Mouse (Mus musculus): ENCODE measurements around the gene Smc1b. TPM values are rescaled to one million over a fixed set of nuclear protein-coding genes. Genes with fewer than 3 reads are reported as not detected.

Smc1b gene
- total and polyA plus RNA-seq, 2 experiments from 2014 or later: 0.24 to 5.2 TPM

GRCm38 (mm10) chr15:85173425-85173824 lies 41.7 kb upstream of the Smc1b start:
- Histone ChIP-seq H3K27ac (no peak overlapping the region), H3K36me3 (ENCODE audit: insufficient read depth, low read length) (no peaks in the 10 kb centered on the region), H3K27me3 (ENCODE audit: insufficient read depth, low read length) (no peaks in the 10 kb centered on the region), H3K4me3 (ENCODE audit: low read length) (no peak overlapping the region), H3K4me1 (ENCODE audit: insufficient read depth, low read length) (no peaks in the 10 kb centered on the region), H3K9me3 (ENCODE audit: low read length) (no peaks in the 10 kb centered on the region), H3K4me2 (ENCODE audit: low read depth, low read length) (no peak overlapping the region), H3K9ac (replicated peaks; ENCODE audit: low read length) (no peak overlapping the region)
- TF ChIP-seq CTCF (IDR thresholded peaks at IDR 0.05; ENCODE audit: low read depth): no peak
- no peak for ATAC-seq
- DNase-seq (ENCODE audit: low spot score): no peak
- 76% methylated on average over 8 of the region's 8 CpGs for WGBS

GRCm38 (mm10) chr15:85172054-85172453 lies 40.3 kb upstream of the Smc1b start:
- peaks cover 3% of the 10 kb centered on the region for H3K4me1 ChIP-seq (ENCODE audit: insufficient read depth, low read length)
- TF ChIP-seq CTCF (IDR thresholded peaks at IDR 0.05; ENCODE audit: low read depth): no peak
- WGBS: 81% methylated on average over 2 of the region's 2 CpGs

DNA sequence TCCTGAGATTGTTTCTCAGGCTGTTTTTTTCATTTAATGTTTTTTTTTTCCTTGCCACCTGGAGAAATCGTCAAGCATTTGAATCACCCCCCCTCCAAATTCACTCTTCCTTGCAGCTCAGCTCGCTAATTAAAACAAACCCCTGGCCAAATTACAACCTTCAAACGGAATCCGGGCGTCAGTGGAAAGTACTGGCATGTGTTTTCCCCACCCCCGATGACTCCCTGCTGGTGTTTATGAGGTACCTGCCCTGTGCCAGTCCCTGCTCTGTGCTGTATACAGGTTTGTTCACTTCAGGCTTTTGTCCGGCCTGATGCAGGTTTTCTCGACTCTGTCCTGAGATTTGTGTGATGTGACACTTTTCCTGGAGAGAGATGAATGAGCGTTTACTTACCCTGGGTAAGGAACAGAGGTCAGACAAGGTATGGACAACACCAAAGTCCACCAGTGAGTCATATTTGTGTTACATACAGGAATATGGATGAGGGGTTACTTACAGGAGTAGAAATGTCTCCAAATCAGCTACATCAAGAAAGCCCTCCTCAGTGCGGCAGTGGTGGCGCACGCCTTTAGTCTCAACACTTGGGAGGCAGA lies 35.4 kb upstream of the Smc1b start:
- 54% methylated on average over 12 of the region's 12 CpGs for WGBS
- DNase-seq (ENCODE audit: low spot score): peak; percentile 35
- ATAC-seq: no peak
- no peak overlapping the region for H3K4me3 ChIP-seq (ENCODE audit: low read length)
- no peaks in the 10 kb centered on the region for H3K9me3 ChIP-seq (ENCODE audit: low read length)
- H3K36me3 ChIP-seq (ENCODE audit: insufficient read depth, low read length): no peaks in the 10 kb centered on the region
- H3K27me3 ChIP-seq (ENCODE audit: insufficient read depth, low read length): no peaks in the 10 kb centered on the region
- TF ChIP-seq CTCF (IDR thresholded peaks at IDR 0.05; ENCODE audit: low read depth): no peak
- peaks cover 9% of the 10 kb centered on the region for H3K4me1 ChIP-seq (ENCODE audit: insufficient read depth, low read length)
- peak overlapping the region; percentile 45; the same call in 1 of the 2 replicates for H3K27ac ChIP-seq
- no peak overlapping the region for H3K4me2 ChIP-seq (ENCODE audit: low read depth, low read length)
- peak overlapping the region; percentile 33; the same call in 1 of the 2 replicates for H3K9ac ChIP-seq (replicated peaks; ENCODE audit: low read length)

More at GRCm38 (mm10) chr15:85172054-85172453, 40.3 kb upstream of the Smc1b start:
- no peak overlapping the region for H3K9ac ChIP-seq (replicated peaks; ENCODE audit: low read length)
- ATAC-seq: no peak
- H3K36me3 ChIP-seq (ENCODE audit: insufficient read depth, low read length): no peaks in the 10 kb centered on the region
- no peaks in the 10 kb centered on the region for H3K27me3 ChIP-seq (ENCODE audit: insufficient read depth, low read length)
- H3K4me2 ChIP-seq (ENCODE audit: low read depth, low read length): no peak overlapping the region
- no peak overlapping the region for H3K27ac ChIP-seq
- no peaks in the 10 kb centered on the region for H3K9me3 ChIP-seq (ENCODE audit: low read length)
- H3K4me3 ChIP-seq (ENCODE audit: low read length): no peak overlapping the region
- DNase-seq (ENCODE audit: low spot score): no peak

DNA sequence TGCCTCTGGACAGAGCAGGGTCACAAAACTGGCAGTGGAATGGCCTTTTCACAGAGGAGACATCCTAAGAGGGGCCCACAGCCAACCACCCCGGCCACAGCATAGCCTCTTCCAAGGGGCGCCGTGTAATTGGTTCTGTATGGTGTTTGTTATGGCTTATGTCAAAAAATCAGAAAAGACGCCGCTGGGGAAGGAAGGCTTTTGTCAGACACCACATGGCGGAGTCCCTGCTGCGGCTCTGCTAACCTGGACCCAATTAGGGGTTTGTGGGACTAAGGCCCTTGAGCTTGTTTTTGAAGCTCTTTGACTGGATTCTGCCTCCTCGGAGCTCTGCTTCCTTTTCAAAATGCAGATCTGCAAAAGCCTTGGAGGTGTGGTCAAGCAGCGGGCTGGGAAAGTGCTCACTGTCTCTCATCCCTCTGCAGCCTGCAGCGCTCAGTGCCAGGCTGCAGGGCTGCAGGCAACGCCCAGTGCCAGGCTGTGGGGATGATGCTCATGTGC lies 34.7 kb upstream of the Smc1b start:
- Histone ChIP-seq H3K36me3 (ENCODE audit: insufficient read depth, low read length) (no peaks in the 10 kb centered on the region), H3K4me3 (ENCODE audit: low read length) (no peak overlapping the region), H3K4me1 (ENCODE audit: insufficient read depth, low read length) (peaks cover 9% of the 10 kb centered on the region), H3K27ac (peak overlapping the region; percentile 45), H3K9ac (replicated peaks; ENCODE audit: low read length) (peak overlapping the region; percentile 33; the same call in 1 of the 2 replicates), H3K27me3 (ENCODE audit: insufficient read depth, low read length) (no peaks in the 10 kb centered on the region), H3K9me3 (ENCODE audit: low read length) (no peaks in the 10 kb centered on the region), H3K4me2 (ENCODE audit: low read depth, low read length) (no peak overlapping the region)
- peak; percentile 67; the same call in 1 of the 2 replicates for ATAC-seq
- no peak for TF ChIP-seq CTCF (IDR thresholded peaks at IDR 0.05; ENCODE audit: low read depth)
- 9% methylated on average over 11 of the region's 11 CpGs for WGBS
- peak; percentile 44 for DNase-seq (ENCODE audit: low spot score)

- H3K9ac ChIP-seq (replicated peaks; ENCODE audit: low read length): no peak overlapping the region
- no peak for ATAC-seq
These were observed 31.2 kb upstream of the Smc1b start for GRCm38 (mm10) chr15:85162693-85163663.

DNA sequence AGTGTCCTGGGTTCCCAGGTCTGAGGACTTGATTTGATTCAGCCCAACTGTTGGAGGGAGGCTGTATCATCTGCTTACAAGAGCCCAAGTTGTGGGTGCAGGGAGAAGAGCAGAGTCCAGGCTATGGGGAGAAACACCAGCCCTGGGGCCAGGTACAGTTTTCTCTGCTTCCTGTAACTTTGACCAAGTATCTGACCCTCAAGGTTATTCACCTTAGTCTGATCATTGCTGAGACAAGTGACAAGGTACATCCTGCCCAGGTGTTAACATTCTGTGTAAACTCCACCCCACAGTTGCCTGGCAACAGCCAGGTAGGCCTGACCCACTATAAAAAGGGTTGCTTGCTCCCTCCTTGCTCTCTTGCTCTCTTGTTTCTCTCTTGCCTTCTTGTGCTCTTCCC lies 29.7 kb upstream of the Smc1b start:
- no peaks in the 10 kb centered on the region for H3K36me3 ChIP-seq (ENCODE audit: insufficient read depth, low read length)
- H3K9me3 ChIP-seq (ENCODE audit: low read length): no peaks in the 10 kb centered on the region
- H3K9ac ChIP-seq (replicated peaks; ENCODE audit: low read length): no peak overlapping the region
- no peaks in the 10 kb centered on the region for H3K27me3 ChIP-seq (ENCODE audit: insufficient read depth, low read length)
- H3K4me1 ChIP-seq (ENCODE audit: insufficient read depth, low read length): peaks cover under 1% of the 10 kb centered on the region; the same call in 1 of the 2 replicates
- H3K4me3 ChIP-seq (ENCODE audit: low read length): no peak overlapping the region
- DNase-seq (ENCODE audit: low spot score): no peak
- ATAC-seq: no peak
- no peak overlapping the region for H3K27ac ChIP-seq
- no peak overlapping the region for H3K4me2 ChIP-seq (ENCODE audit: low read depth, low read length)
- no peak for TF ChIP-seq CTCF (IDR thresholded peaks at IDR 0.05; ENCODE audit: low read depth)

More at GRCm38 (mm10) chr15:85162693-85163663, 31.2 kb upstream of the Smc1b start:
- no peak overlapping the region for H3K27ac ChIP-seq
- H3K36me3 ChIP-seq (ENCODE audit: insufficient read depth, low read length): no peaks in the 10 kb centered on the region
- H3K4me2 ChIP-seq (ENCODE audit: low read depth, low read length): no peak overlapping the region
- H3K4me1 ChIP-seq (ENCODE audit: insufficient read depth, low read length): peaks cover 9% of the 10 kb centered on the region
- TF ChIP-seq CTCF (IDR thresholded peaks at IDR 0.05; ENCODE audit: low read depth): no peak
- H3K9me3 ChIP-seq (ENCODE audit: low read length): no peaks in the 10 kb centered on the region
- WGBS: 64% methylated on average over 21 of the region's 21 CpGs
- H3K4me3 ChIP-seq (ENCODE audit: low read length): no peak overlapping the region
- no peaks in the 10 kb centered on the region for H3K27me3 ChIP-seq (ENCODE audit: insufficient read depth, low read length)
- no peak for DNase-seq (ENCODE audit: low spot score)
